Mouse (Mus musculus) liver, postnatal 0 days (tissue): ENCODE results near the gene Gucd1.

Experiments used
- CTCF ChIP-seq: sonication (generic); IDR thresholded peaks from 2 replicates; pipeline ENCODE4 v1.5.1; 2016; ENCODE audit warnings: antibody characterized with exemption, low read depth
- EP300 ChIP-seq: IDR thresholded peaks from 2 replicates; pipeline ENCODE4 v1.6.1; 2016; ENCODE audit warnings: antibody characterized with exemption, low read depth, mild to moderate bottlenecking

GRCm38 (mm10) chr10:75566321-75566720, 48.5 kb upstream of the Gucd1 start:
- TF ChIP-seq CTCF (peak; percentile 15), EP300 (no peak)
